Mouse (Mus musculus): ENCODE data around the gene Slc44a4. TPM values are rescaled to one million over a fixed set of nuclear protein-coding genes. Genes with fewer than 3 reads are reported as not detected.
"Not testable (repeated sequence)": the region's sequence is repeated elsewhere in the genome, so short reads cannot be mapped to it uniquely, and the experiment has no call there.

Slc44a4 gene
- polyA plus RNA-seq, 1 experiment from 2014 or later: not detected

DNA sequence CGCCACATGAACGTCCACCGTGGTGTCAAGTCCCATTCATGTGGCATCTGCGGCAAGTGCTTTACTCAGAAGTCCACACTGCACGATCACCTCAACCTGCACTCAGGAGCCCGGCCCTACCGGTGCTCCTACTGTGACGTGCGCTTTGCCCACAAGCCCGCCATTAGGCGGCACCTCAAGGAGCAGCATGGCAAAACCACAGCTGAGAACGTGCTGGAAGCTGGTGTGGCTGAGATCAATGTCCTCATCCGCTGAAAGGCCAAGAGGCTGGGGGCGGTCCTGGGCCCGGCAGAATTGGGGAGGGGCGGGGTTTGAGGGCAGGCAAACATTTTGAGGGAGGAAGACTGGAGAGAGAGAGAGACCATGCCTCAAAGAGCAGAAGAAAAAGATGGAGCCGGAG lies 17.9 kb upstream of the Slc44a4 start:
- Histone ChIP-seq H3K27me3 (ENCODE audit: control insufficient read depth, insufficient read depth, low read length) (no peaks in the 10 kb centered on the region), H3K4me2 (ENCODE audit: low read depth) (no peak overlapping the region), H3K9me3 (ENCODE audit: control insufficient read depth, low read length) (no peaks in the 10 kb centered on the region), H3K9ac (ENCODE audit: low read length) (no peak overlapping the region), H3K27ac (ENCODE audit: low read depth, low read length) (no peak overlapping the region), H3K4me3 (ENCODE audit: low read depth, low read length) (no peak overlapping the region), H3K4me1 (ENCODE audit: control insufficient read depth, insufficient read depth, low read length) (peaks cover 17% of the 10 kb centered on the region), H3K36me3 (ENCODE audit: control insufficient read depth, insufficient read depth, low read length) (peaks cover 2% of the 10 kb centered on the region; the same call in 1 of the 2 replicates)
- no peak for DNase-seq (ENCODE audit: low spot score)
- whole genome bisulfite sequencing: 90% methylated on average over 17 of the region's 17 CpGs
- no peak for ATAC-seq (ENCODE audit: insufficient read depth, low FRiP score, low TSS enrichment)

DNA sequence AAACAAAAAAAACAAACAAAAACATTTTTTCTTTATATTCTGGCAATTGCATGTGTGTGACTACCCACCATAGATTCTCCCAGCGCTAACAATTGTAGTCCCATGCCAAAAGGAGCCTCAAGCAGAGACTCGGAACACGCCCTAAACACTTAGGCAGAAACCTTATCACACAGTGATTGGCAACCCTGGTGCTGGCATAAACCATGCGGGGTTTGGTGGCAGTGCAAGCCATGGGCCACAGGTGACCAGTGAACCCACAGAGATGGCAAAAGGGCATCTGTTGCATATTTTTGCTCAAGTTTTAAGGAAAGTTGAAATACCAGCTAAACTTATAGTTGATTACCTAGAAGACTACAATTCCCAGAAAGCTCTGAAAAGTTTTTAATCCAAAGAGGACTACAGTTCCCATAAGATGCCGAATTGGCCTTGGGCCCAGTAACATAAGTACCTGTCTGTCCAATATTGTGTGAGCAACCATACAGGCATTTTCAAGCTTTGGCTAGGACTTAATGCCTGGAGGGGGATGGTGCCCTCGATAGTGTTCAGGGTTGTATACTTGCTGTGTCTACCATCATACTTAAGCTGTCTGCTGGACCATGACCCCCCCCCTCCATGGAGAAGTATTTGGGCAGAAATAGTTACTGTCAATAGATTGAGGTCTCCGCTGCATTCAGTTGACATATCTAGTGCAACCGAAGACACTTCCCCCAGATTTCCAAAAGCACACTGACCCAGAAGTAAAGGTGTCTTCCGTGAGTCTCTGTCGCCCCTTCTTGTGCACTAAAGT lies 16.7 kb upstream of the Slc44a4 start:
- peaks cover 17% of the 10 kb centered on the region for H3K4me1 ChIP-seq (ENCODE audit: control insufficient read depth, insufficient read depth, low read length)
- peak overlapping the region; percentile 92 for H3K4me3 ChIP-seq (ENCODE audit: low read depth, low read length)
- H3K9me3 ChIP-seq (ENCODE audit: control insufficient read depth, low read length): no peaks in the 10 kb centered on the region
- DNase-seq (ENCODE audit: low spot score): no peak
- WGBS: 24% methylated on average over 10 of the region's 10 CpGs
- no peaks in the 10 kb centered on the region for H3K27me3 ChIP-seq (ENCODE audit: control insufficient read depth, insufficient read depth, low read length)
- peak overlapping the region; percentile 98 for H3K9ac ChIP-seq (ENCODE audit: low read length)
- H3K27ac ChIP-seq (ENCODE audit: low read depth, low read length): peak overlapping the region; percentile 95
- peaks cover 4% of the 10 kb centered on the region; the same call in 1 of the 2 replicates for H3K36me3 ChIP-seq (ENCODE audit: control insufficient read depth, insufficient read depth, low read length)
- no peak for ATAC-seq (ENCODE audit: insufficient read depth, low FRiP score, low TSS enrichment)
- H3K4me2 ChIP-seq (ENCODE audit: low read depth): peak overlapping the region; percentile 90

DNA sequence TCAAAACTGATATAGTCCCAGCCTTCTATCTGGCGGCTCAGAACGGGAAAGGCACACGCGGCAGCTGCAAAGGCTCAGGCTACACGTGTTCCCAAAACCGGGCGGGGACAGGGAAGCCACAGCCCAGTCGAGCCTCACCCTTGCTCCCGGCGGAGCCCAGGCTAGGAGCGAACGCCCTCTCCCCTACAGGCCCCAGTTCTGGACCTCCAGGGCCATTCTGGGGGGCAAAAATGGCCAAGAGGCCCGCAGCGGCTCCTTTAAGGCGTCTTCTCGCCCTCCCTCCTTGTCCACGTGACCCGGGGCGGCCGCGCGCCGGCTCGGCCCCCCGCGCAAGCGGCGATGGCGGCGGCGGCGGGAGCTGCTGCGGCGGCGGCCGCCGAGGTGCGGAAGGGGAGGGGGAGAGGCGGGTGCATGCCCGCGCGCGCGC lies 16.1 kb upstream of the Slc44a4 start, which contains the start of the genes C2 and Ehmt2:
Gene C2 (minus strand): TSS at position 106 of the 427 bp plus-strand sequence.
Gene Ehmt2 (plus strand): TSS at position 310 of the 427 bp plus-strand sequence.
- H3K27me3 ChIP-seq (ENCODE audit: control insufficient read depth, insufficient read depth, low read length): no peaks in the 10 kb centered on the region
- H3K27ac ChIP-seq (ENCODE audit: low read depth, low read length): peak within 1 kb of the TSS; percentile 95
- peak within 1 kb of the TSS; percentile 92 for H3K4me3 ChIP-seq (ENCODE audit: low read depth, low read length)
- peak within 1 kb of the TSS; percentile 98 for H3K9ac ChIP-seq (ENCODE audit: low read length)
- H3K9me3 ChIP-seq (ENCODE audit: control insufficient read depth, low read length): no peaks in the 10 kb centered on the region
- peaks cover 17% of the 10 kb centered on the region for H3K4me1 ChIP-seq (ENCODE audit: control insufficient read depth, insufficient read depth, low read length)
- under 1% methylated on average over 20 of the region's 44 CpGs for WGBS
- H3K36me3 ChIP-seq (ENCODE audit: control insufficient read depth, insufficient read depth, low read length): peaks cover 10% of the 10 kb centered on the region
- peak; percentile 33 for ATAC-seq (ENCODE audit: insufficient read depth, low FRiP score, low TSS enrichment)
- DNase-seq (ENCODE audit: low spot score): peak; percentile 89
- H3K4me2 ChIP-seq (ENCODE audit: low read depth): peak within 1 kb of the TSS; percentile 90

GRCm38 (mm10) chr17:34898706-34899052 lies 15.6 kb upstream of the Slc44a4 start:
- Histone ChIP-seq H3K9me3 (ENCODE audit: control insufficient read depth, low read length) (no peaks in the 10 kb centered on the region), H3K4me1 (ENCODE audit: control insufficient read depth, insufficient read depth, low read length) (peaks cover 16% of the 10 kb centered on the region), H3K4me3 (ENCODE audit: low read depth, low read length) (peak overlapping the region; percentile 92), H3K9ac (ENCODE audit: low read length) (peak overlapping the region; percentile 98), H3K36me3 (ENCODE audit: control insufficient read depth, insufficient read depth, low read length) (peaks cover 14% of the 10 kb centered on the region), H3K27me3 (ENCODE audit: control insufficient read depth, insufficient read depth, low read length) (no peaks in the 10 kb centered on the region), H3K27ac (ENCODE audit: low read depth, low read length) (peak overlapping the region; percentile 95), H3K4me2 (ENCODE audit: low read depth) (peak overlapping the region; percentile 90)
- 0% methylated on average over 5 of the region's 47 CpGs for WGBS
- DNase-seq (ENCODE audit: low spot score): peak; percentile 73
- 0 out of 2 replicates have a peak, but pooled peaks have one; percentile 21 for ATAC-seq (ENCODE audit: insufficient read depth, low FRiP score, low TSS enrichment)

DNA sequence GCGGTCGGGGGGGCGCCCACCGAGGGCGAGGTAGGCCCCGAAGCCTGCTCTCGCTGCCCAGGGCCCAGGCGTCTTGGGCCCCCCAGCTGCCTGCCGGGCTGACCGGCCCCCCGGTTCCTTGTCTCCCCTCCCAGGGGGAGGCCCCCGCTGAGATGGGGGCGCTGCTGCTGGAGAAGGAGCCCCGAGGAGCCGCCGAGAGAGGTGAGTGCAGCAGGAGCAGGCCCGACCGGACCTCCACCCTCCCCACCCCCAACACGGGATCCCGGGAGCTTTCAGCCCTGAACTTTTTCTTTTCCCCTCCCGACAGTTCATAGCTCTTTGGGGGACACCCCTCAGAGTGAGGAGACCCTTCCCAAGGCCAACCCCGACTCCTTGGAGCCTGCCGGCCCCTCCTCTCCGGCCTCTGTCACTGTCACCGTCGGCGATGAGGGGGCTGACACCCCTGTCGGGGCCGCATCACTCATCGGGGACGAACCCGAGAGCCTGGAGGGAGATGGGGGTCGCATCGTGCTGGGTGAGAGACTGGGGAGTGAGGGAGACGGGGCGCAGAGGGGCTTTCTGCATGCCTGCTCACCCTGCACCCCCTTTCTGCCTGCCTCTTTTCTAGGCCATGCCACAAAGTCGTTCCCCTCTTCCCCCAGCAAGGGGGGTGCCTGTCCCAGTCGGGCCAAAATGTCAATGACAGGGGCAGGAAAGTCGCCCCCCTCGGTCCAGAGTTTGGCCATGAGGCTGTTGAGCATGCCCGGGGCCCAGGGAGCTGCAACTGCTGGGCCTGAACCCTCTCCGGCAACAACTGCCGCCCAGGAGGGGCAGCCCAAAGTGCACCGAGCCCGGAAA lies 15.0 kb upstream of the Slc44a4 start:
- Histone ChIP-seq H3K4me3 (ENCODE audit: low read depth, low read length) (peak overlapping the region; percentile 92), H3K27me3 (ENCODE audit: control insufficient read depth, insufficient read depth, low read length) (no peaks in the 10 kb centered on the region), H3K36me3 (ENCODE audit: control insufficient read depth, insufficient read depth, low read length) (peaks cover 14% of the 10 kb centered on the region), H3K9me3 (ENCODE audit: control insufficient read depth, low read length) (no peaks in the 10 kb centered on the region), H3K9ac (ENCODE audit: low read length) (peak overlapping the region; percentile 98), H3K4me2 (ENCODE audit: low read depth) (peak overlapping the region; percentile 90), H3K27ac (ENCODE audit: low read depth, low read length) (peak overlapping the region; percentile 95; the same call in 1 of the 2 replicates), H3K4me1 (ENCODE audit: control insufficient read depth, insufficient read depth, low read length) (peaks cover 16% of the 10 kb centered on the region)
- peak; percentile 37 for DNase-seq (ENCODE audit: low spot score)
- ATAC-seq (ENCODE audit: insufficient read depth, low FRiP score, low TSS enrichment): no peak
- 0% methylated on average over 31 of the region's 45 CpGs for WGBS

DNA sequence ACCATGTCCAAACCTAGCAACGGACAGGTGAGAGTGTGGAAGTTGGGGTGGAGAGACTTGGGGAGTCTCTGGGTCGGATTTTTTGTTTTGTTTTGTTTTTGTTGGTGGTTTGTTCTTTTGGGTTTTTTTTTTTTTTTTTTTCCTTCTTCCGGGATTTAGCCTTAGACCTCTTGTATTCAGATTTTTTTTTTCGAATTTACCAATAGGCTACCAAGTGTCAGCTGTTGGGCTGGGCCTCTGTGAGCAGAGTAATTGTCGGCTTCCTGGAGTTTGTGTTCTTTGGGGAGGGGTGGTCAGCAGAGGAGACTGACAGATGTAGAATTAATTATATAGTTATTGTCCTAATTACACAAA lies 14.4 kb upstream of the Slc44a4 start:
- Histone ChIP-seq H3K4me3 (ENCODE audit: low read depth, low read length) (peak overlapping the region; percentile 92), H3K4me1 (ENCODE audit: control insufficient read depth, insufficient read depth, low read length) (peaks cover 16% of the 10 kb centered on the region), H3K36me3 (ENCODE audit: control insufficient read depth, insufficient read depth, low read length) (peaks cover 14% of the 10 kb centered on the region)

GRCm38 (mm10) chr17:34900826-34901225 lies 13.4 kb upstream of the Slc44a4 start:
- not testable (repeated sequence) for H3K9ac ChIP-seq (ENCODE audit: low read length); H3K27me3 ChIP-seq (ENCODE audit: control insufficient read depth, insufficient read depth, low read length); ATAC-seq (ENCODE audit: insufficient read depth, low FRiP score, low TSS enrichment); H3K4me3 ChIP-seq (ENCODE audit: low read depth, low read length); H3K4me2 ChIP-seq (ENCODE audit: low read depth); H3K27ac ChIP-seq (ENCODE audit: low read depth, low read length); H3K9me3 ChIP-seq (ENCODE audit: control insufficient read depth, low read length); DNase-seq (ENCODE audit: low spot score)
- Histone ChIP-seq H3K4me1 (ENCODE audit: control insufficient read depth, insufficient read depth, low read length) (peaks cover 12% of the 10 kb centered on the region), H3K36me3 (ENCODE audit: control insufficient read depth, insufficient read depth, low read length) (peaks cover 21% of the 10 kb centered on the region)

More for the DNA sequence above, 14.4 kb upstream of the Slc44a4 start:
- Histone ChIP-seq H3K9ac (ENCODE audit: low read length) (peak overlapping the region; percentile 98), H3K9me3 (ENCODE audit: control insufficient read depth, low read length) (no peaks in the 10 kb centered on the region), H3K4me2 (ENCODE audit: low read depth) (peak overlapping the region; percentile 90), H3K27ac (ENCODE audit: low read depth, low read length) (no peak overlapping the region), H3K27me3 (ENCODE audit: control insufficient read depth, insufficient read depth, low read length) (no peaks in the 10 kb centered on the region)
- 8% methylated on average over 5 of the region's 5 CpGs for WGBS
- no peak for DNase-seq (ENCODE audit: low spot score)
- ATAC-seq (ENCODE audit: insufficient read depth, low FRiP score, low TSS enrichment): no peak

- peaks cover 31% of the 10 kb centered on the region for H3K36me3 ChIP-seq (ENCODE audit: control insufficient read depth, insufficient read depth, low read length)
- not testable (repeated sequence) for H3K27me3 ChIP-seq (ENCODE audit: control insufficient read depth, insufficient read depth, low read length); DNase-seq (ENCODE audit: low spot score); ATAC-seq (ENCODE audit: insufficient read depth, low FRiP score, low TSS enrichment); H3K4me1 ChIP-seq (ENCODE audit: control insufficient read depth, insufficient read depth, low read length); H3K9me3 ChIP-seq (ENCODE audit: control insufficient read depth, low read length); H3K9ac ChIP-seq (ENCODE audit: low read length); H3K4me2 ChIP-seq (ENCODE audit: low read depth); H3K4me3 ChIP-seq (ENCODE audit: low read depth, low read length); H3K27ac ChIP-seq (ENCODE audit: low read depth, low read length)
- WGBS: 93% methylated on average over 9 of the region's 10 CpGs
Observed at GRCm38 (mm10) chr17:34901948-34902347, 12.3 kb upstream of the Slc44a4 start.
